Mouse (Mus musculus): ENCODE measurements around the gene Kif1bp.

DNA sequence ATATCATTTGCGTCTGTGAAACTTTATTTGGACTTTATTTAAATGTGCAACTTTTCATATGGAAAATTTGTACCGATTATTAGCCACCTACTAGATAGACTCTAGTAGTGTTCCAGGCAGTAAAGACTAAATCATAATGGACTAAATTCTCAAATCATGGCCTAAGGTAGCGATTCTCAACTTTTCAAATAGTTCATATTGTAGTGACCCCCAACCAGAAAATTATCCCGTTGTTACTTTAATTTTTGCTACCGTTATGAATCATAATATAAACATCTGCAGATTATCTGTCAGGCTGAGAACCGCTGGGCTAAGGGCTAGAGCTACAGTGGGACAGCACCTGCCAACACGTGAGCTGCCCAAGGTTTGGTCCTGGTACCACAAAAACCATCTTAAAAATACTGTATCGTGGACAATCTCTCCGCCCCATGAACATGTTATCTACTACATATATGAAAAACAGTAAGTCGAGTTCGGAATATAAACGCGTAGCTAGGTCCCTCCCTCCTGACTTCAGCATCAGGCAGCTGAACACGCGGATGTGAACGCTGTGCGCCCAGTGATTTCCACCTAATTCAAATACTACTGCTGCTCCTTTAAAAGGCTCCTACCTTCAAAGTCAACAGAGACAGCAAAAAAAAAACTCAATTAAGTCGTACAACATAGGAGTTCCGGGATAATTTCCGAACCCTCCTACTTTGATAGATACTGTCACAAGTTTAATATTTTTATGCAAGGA lies 23.0 kb upstream of the Kif1bp start:
- no peak for TF ChIP-seq CHD2 (IDR thresholded peaks at IDR 0.05; ENCODE audit: low read depth, low read length)
- TF ChIP-seq ZNF384 (IDR thresholded peaks at IDR 0.05; ENCODE audit: low read depth, low read length) = no peak
- TF ChIP-seq ZC3H11A (IDR thresholded peaks at IDR 0.05; ENCODE audit: borderline replicate concordance, low read depth, low read length) = no peak
- no peak for TF ChIP-seq MAFK (IDR thresholded peaks at IDR 0.05; ENCODE audit: insufficient read depth, low read depth, low read length)
- no peak for TF ChIP-seq HCFC1 (IDR thresholded peaks at IDR 0.05; ENCODE audit: borderline replicate concordance, insufficient read depth, low read length)

Measured in ES-E14 (cell line).